Mouse (Mus musculus) brain, embryonic 14.5 days (tissue): ENCODE measurements around the gene Me3.

Source experiments
- CTCF ChIP-seq: fragments of 200-500 bp; IDR thresholded peaks from 2 replicates; pipeline ENCODE4 v1.5.1; 2012; ENCODE audit warnings: inconsistent platforms, mild to moderate bottlenecking, moderate library complexity, borderline replicate concordance; ENCODE audit not compliant: insufficient read depth, insufficient read length; ENCODE audit errors: extremely low read depth
- POLR2A ChIP-seq: fragments of 200-500 bp; IDR thresholded peaks from 2 replicates; pipeline ENCODE4 v1.6.1; 2012; ENCODE audit warnings: mild to moderate bottlenecking, inconsistent platforms, borderline replicate concordance; ENCODE audit not compliant: poor library complexity, insufficient read depth, insufficient read length, severe bottlenecking; ENCODE audit errors: extremely low read depth

GRCm38 (mm10) chr7:89855196-89855595, 223.0 kb downstream of the Me3 start:
- no peak for TF ChIP-seq POLR2A
- no peak for TF ChIP-seq CTCF
